Comparison of ENCODE assay signal across 18 mouse cellular contexts in the genomic region with DNA sequence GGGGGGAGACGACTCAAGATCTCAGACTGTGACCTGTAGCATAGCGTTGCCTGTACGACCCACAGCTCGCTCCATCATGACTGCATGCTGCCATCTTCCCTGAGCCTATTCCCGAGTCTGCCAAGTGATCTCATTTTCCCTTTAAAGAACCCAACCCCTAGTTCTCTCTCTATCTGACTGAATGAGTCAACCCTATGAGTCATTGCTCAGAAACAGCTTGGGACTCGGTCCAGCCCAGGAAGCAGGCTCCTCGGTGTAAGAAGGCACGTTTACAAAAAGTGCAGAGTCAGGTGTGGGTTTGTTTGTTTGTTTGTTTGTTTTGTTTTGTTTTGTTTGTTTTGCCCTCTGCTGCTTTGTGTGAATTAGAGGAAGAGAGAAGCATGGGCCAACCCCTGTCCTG. TPM values are rescaled to one million over a fixed set of nuclear protein-coding genes. Genes with fewer than 3 reads are reported as not detected.
DNase-seq lines count a peak whose midpoint lies in the region; ATAC-seq lines count a peak whose summit lies in the region.
"Had no signal": no experiment of that assay in that cellular context is flagged by ENCODE, and none has a peak within 500 bp of the region (broad histone marks: within the 10 kb centered on the region; RNA-seq: fewer than 3 reads in every experiment).

No protein-coding gene starts in this region.

- peak; percentile 52 for DNase-seq in adrenal gland, adult 2 months
- no peak for DNase-seq in adrenal gland, adult 8-10 months
- peak; percentile 28 for DNase-seq in heart, adult 8-10 months (ENCODE audit: low spot score)
- DNase-seq in heart, postnatal 36 days, result no peak
- peak; percentile 55 for DNase-seq in 3T3-L1 (ENCODE audit: low read depth, low spot score)
- DNase-seq in adipocyte (ENCODE audit: low spot score), result peak; percentile 3
- no peak for DNase-seq in midbrain, embryonic 14.5 days
- no peak for DNase-seq in gastrocnemius, postnatal 36 days
- DNase-seq: B cell, adult 2 months; layer of hippocampus, adult 9-11 months; liver, postnatal 0 days; spleen, adult 18-20 months had no signal

- no peaks in the 10 kb centered on the region for H3K4me1 ChIP-seq in midbrain, embryonic 14.5 days (ENCODE audit: control insufficient read depth, insufficient read depth, low read length)
- H3K4me1 ChIP-seq: forebrain, embryonic 15.5 days; midbrain, embryonic 13.5 days had no signal

- no peak overlapping the region for H3K9ac ChIP-seq in midbrain, embryonic 14.5 days (replicated peaks; ENCODE audit: low read length)
- H3K9ac ChIP-seq: forebrain, embryonic 15.5 days; kidney, embryonic 15.5 days; liver, postnatal 0 days; midbrain, embryonic 13.5 days had no signal

- no peak overlapping the region for H3K4me2 ChIP-seq in midbrain, embryonic 14.5 days (ENCODE audit: low read length)
- H3K4me2 ChIP-seq: forebrain, embryonic 15.5 days; kidney, embryonic 15.5 days; midbrain, embryonic 13.5 days had no signal

- 92% methylated on average over 8 of the region's 8 CpGs for WGBS in midbrain, embryonic 14.5 days

- no peaks in the 10 kb centered on the region for H3K27me3 ChIP-seq in midbrain, embryonic 14.5 days (ENCODE audit: control insufficient read depth, insufficient read depth, low read length)
- H3K27me3 ChIP-seq: forebrain, embryonic 15.5 days; kidney, embryonic 15.5 days; midbrain, embryonic 13.5 days had no signal

- intact Hi-C loops in heart, postnatal 36 days (cut with DNase I), result no loop called here
- intact Hi-C loops in gastrocnemius, postnatal 36 days (cut with DNase I), result no loop called here

- no peak overlapping the region for H3K4me3 ChIP-seq in midbrain, embryonic 14.5 days (replicated peaks; ENCODE audit: low read depth, low read length)
- H3K4me3 ChIP-seq: forebrain, embryonic 15.5 days; kidney, embryonic 15.5 days; midbrain, embryonic 13.5 days had no signal

- no peak for ATAC-seq in midbrain, embryonic 14.5 days (ENCODE audit: low FRiP score, low TSS enrichment)
- ATAC-seq: forebrain, embryonic 15.5 days; liver, postnatal 0 days; midbrain, embryonic 13.5 days had no signal

- no peaks in the 10 kb centered on the region for H3K9me3 ChIP-seq in midbrain, embryonic 14.5 days (ENCODE audit: control insufficient read depth, low read length)
- H3K9me3 ChIP-seq: forebrain, embryonic 15.5 days; G1E; kidney, embryonic 15.5 days; midbrain, embryonic 13.5 days had no signal

- no peak overlapping the region for H3K27ac ChIP-seq in midbrain, embryonic 14.5 days (replicated peaks; ENCODE audit: low read depth, low read length)
- H3K27ac ChIP-seq: forebrain, embryonic 15.5 days; macrophage; midbrain, embryonic 13.5 days had no signal

- H3K36me3 ChIP-seq in midbrain, embryonic 14.5 days (ENCODE audit: control insufficient read depth, insufficient read depth, low read length), result no peaks in the 10 kb centered on the region
- H3K36me3 ChIP-seq: forebrain, embryonic 15.5 days; G1E; kidney, embryonic 15.5 days; midbrain, embryonic 13.5 days had no signal

RNA-seq across cellular contexts. Expression of gene Il22ra1, which starts 13.2 kb away (rescaled TPM):
- under 1 TPM; 0.43 to 0.59 TPM for total RNA-seq in adrenal gland, adult 2 months (2021)
- 1.2 and 1.4 TPM in 2 replicates for polyA plus RNA-seq in adrenal gland, adult 2 months (2012; rRNA removed)
- 1 to 10 TPM in 2 of 4 experiments, under 1 TPM in 1, not detected in 1; 0.35 to 2.5 (median 1.1) TPM for total RNA-seq in adrenal gland, adult 8-10 months (2022)
- under 1 TPM; 0.35 to 0.59 (median 0.39) TPM for total RNA-seq in heart, adult 8-10 months (2022)
- total RNA-seq in heart, postnatal 36 days (2021), result under 1 TPM; 0.27 to 0.69 TPM
- polyA plus RNA-seq in midbrain, embryonic 14.5 days (2014; fragmentation: Nextera tagmentation; extraction: Ambion mirVana), result not detected in 2 replicates
- total RNA-seq in gastrocnemius, postnatal 36 days (2021), result not detected
- total RNA-seq: hematopoietic stem cell, adult 5-6 weeks had no signal
- polyA plus RNA-seq: forebrain, embryonic 15.5 days; G1E; macrophage; midbrain, embryonic 13.5 days had no signal

RNA-seq across cellular contexts. Expression of gene Ifnlr1, which starts 28.7 kb away (rescaled TPM):
- under 1 TPM in 1 of 2 experiments, not detected in 1; 0.45 TPM for total RNA-seq in adrenal gland, adult 2 months (2021)
- polyA plus RNA-seq in adrenal gland, adult 2 months (2012; rRNA removed), result 0.04 and 0.08 TPM in 2 replicates
- under 1 TPM in 3 of 4 experiments, not detected in 1; 0.17 to 0.22 (median 0.18) TPM for total RNA-seq in adrenal gland, adult 8-10 months (2022)
- 1 to 10 TPM; 2.0 to 3.3 (median 2.6) TPM for total RNA-seq in heart, adult 8-10 months (2022)
- 1 to 10 TPM; 3.1 to 3.5 TPM for total RNA-seq in heart, postnatal 36 days (2021)
- 0.13 and 0.22 TPM in 2 replicates for polyA plus RNA-seq in midbrain, embryonic 14.5 days (2014; fragmentation: Nextera tagmentation; extraction: Ambion mirVana)
- total RNA-seq in gastrocnemius, postnatal 36 days (2021), result under 1 TPM; 0.23 to 0.35 TPM
- polyA plus RNA-seq: G1E had no signal

RNA-seq across cellular contexts. Expression of gene Myom3, which starts 44.7 kb away (rescaled TPM):
- total RNA-seq in adrenal gland, adult 2 months (2021), result under 1 TPM; 0.40 to 0.55 TPM
- 0.08 and 0.10 TPM in 2 replicates for polyA plus RNA-seq in adrenal gland, adult 2 months (2012; rRNA removed)
- total RNA-seq in adrenal gland, adult 8-10 months (2022), result under 1 TPM; 0.12 to 0.52 (median 0.22) TPM
- total RNA-seq in heart, adult 8-10 months (2022), result 1 to 10 TPM in 3 of 4 experiments, under 1 TPM in 1; 0.84 to 2.7 (median 1.6) TPM
- total RNA-seq in heart, postnatal 36 days (2021), result under 1 TPM; 0.86 to 0.95 TPM
- 0.13 and 0.16 TPM in 2 replicates for polyA plus RNA-seq in midbrain, embryonic 14.5 days (2014; fragmentation: Nextera tagmentation; extraction: Ambion mirVana)
- total RNA-seq in gastrocnemius, postnatal 36 days (2021), result 10 to 100 TPM; 23.1 to 57.4 TPM
- total RNA-seq: hematopoietic stem cell, adult 5-6 weeks had no signal
- polyA plus RNA-seq: G1E had no signal

Comparison
In these comparisons a context has a peak if more than half of its experiments do, and no peak if none do; other contexts are left out.
1. DNase-seq: peak in adrenal gland, adult 2 months (single experiment), heart, adult 8-10 months (single experiment), 3T3-L1 (single experiment) and adipocyte (single experiment); none in adrenal gland, adult 8-10 months (single experiment), heart, postnatal 36 days (0 of 2), midbrain, embryonic 14.5 days (single experiment) and gastrocnemius, postnatal 36 days (0 of 2).
2. RNA of gene Myom3, which starts 44.7 kb away (total RNA-seq): 23.1 to 57.4 TPM in gastrocnemius, postnatal 36 days; 0.84 to 2.7 TPM in heart, adult 8-10 months, 0.86 to 0.95 TPM in heart, postnatal 36 days, 0.40 to 0.55 TPM in adrenal gland, adult 2 months and 0.12 to 0.52 TPM in adrenal gland, adult 8-10 months; every median in the first group is over 4 times any median in the second.